Mouse (Mus musculus) right cerebral cortex, adult 18-20 months (tissue): ENCODE measurements around the gene Cdk5.

ENCODE experiments used
- DNase-seq: peaks from one replicate; pipeline ENCODE4 v3.0.0; 2022; ENCODE audit warnings: mixed read lengths

Cdk5 gene

DNA sequence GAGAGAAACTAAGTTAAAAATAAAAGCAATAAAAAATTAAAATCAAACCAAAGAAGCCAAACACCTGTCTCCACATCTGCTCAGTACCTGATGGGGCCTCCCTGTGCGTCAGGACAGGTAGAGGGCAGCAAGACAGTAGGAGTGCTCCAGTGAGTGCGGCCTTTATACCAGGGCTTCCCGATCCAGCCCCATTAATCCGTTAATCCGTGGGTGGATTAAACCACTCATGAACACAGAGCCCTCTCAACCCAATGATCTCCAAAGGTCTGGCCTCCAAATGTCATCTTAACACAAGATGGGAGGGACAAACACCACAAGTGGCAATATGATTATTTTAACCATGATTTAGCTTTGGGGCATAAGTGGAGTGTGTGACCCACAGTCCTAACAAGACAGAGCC, 49.5 kb downstream of the Cdk5 start:
- no peak for DNase-seq

DNA sequence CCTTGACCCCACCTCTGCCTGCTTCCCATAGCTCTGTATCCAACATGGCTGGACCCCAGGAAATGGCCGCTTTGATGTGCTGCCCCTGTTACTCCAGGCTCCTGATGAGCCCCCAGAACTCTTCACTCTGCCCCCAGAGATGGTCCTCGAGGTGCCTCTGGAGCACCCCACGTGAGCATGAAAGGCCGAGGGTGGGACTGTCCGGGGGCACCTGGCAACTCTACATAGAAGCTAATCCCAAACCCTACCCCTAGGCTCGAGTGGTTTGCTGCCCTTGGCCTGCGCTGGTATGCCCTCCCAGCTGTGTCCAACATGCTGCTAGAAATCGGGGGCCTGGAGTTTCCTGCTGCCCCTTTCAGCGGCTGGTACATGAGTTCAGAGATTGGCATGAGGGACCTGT, 53.6 kb downstream of the Cdk5 start:
- DNase-seq = no peak
